Mouse (Mus musculus) ES-Bruce4 (cell line): ENCODE data around the gene Anks1. TPM values are rescaled to one million over a fixed set of nuclear protein-coding genes. Genes with fewer than 3 reads are reported as not detected.

Experiments used
- H3K27ac ChIP-seq: 2 replicates; pipeline ENCODE4 v1.5.1; 2012; ENCODE audit warnings: low read length, inconsistent platforms; ENCODE audit not compliant: insufficient read depth
- H3K27me3 ChIP-seq: 2 replicates; pipeline ENCODE4 v1.6.1; 2012; ENCODE audit warnings: mild to moderate bottlenecking, low read length, inconsistent platforms; ENCODE audit not compliant: control insufficient read depth, poor library complexity, insufficient read depth, severe bottlenecking
- H3K36me3 ChIP-seq: 2 replicates; pipeline ENCODE4 v1.6.1; 2012; ENCODE audit warnings: inconsistent platforms, mild to moderate bottlenecking, low read length, moderate library complexity; ENCODE audit not compliant: control insufficient read depth, poor library complexity, insufficient read depth, severe bottlenecking
- H3K4me1 ChIP-seq: one replicate; pipeline ENCODE4 v1.8.1; 2011; ENCODE audit warnings: low read length; ENCODE audit not compliant: control insufficient read depth, insufficient read depth
- H3K4me3 ChIP-seq: 2 replicates; pipeline ENCODE4 v1.5.1; 2011; ENCODE audit warnings: low read depth, mild to moderate bottlenecking, low read length
- H3K9ac ChIP-seq: 2 replicates; pipeline ENCODE4 v1.6.1; 2012; ENCODE audit warnings: low read depth, mild to moderate bottlenecking, inconsistent platforms; ENCODE audit not compliant: poor library complexity, severe bottlenecking
- H3K9me3 ChIP-seq: replicated peaks from 2 replicates; pipeline ENCODE4 v1.6.1; 2012; ENCODE audit warnings: mild to moderate bottlenecking, low read length, inconsistent platforms; ENCODE audit not compliant: control insufficient read depth, poor library complexity, insufficient read depth, severe bottlenecking
- CTCF ChIP-seq: IDR thresholded peaks from one replicate; pipeline ENCODE4 v1.8.1; 2011; ENCODE audit warnings: low read depth, low read length
- EP300 ChIP-seq: IDR thresholded peaks from 2 replicates; pipeline ENCODE4 v1.6.1; 2011; ENCODE audit warnings: low read depth, low read length; ENCODE audit not compliant: insufficient read depth
- POLR2A ChIP-seq: IDR thresholded peaks from one replicate; pipeline ENCODE4 v1.8.1; 2011; ENCODE audit warnings: low read length; ENCODE audit not compliant: insufficient read depth
- polyA plus RNA-seq: library from polyadenylated mRNA; stranded (reverse); fragments of >200 nt; gene quantifications from 2 replicates; pipeline ENCODE4 v1.2.4, GENCODE M21; 2011; ENCODE audit warnings: low read depth; ENCODE audit not compliant: missing spikeins, insufficient read depth, insufficient read length

Gene Anks1
- polyA plus RNA-seq, 1 experiment: 23.7 TPM

- H3K4me3 ChIP-seq: no peak overlapping the region
- no peak overlapping the region for H3K27ac ChIP-seq
- H3K9me3 ChIP-seq: no peaks in the 10 kb centered on the region
- no peaks in the 10 kb centered on the region for H3K36me3 ChIP-seq
- peaks cover 6% of the 10 kb centered on the region for H3K4me1 ChIP-seq
- no peak overlapping the region for H3K9ac ChIP-seq
- no peaks in the 10 kb centered on the region for H3K27me3 ChIP-seq
- no peak for TF ChIP-seq CTCF
- TF ChIP-seq POLR2A: no peak
- no peak for TF ChIP-seq EP300
Observed at GRCm38 (mm10) chr17:27965292-27965691, 56.2 kb downstream of the Anks1 start.

- no peak overlapping the region for H3K27ac ChIP-seq
- H3K27me3 ChIP-seq: no peaks in the 10 kb centered on the region
- no peak overlapping the region for H3K4me3 ChIP-seq
- H3K36me3 ChIP-seq: no peaks in the 10 kb centered on the region
- peaks cover 6% of the 10 kb centered on the region for H3K4me1 ChIP-seq
- no peaks in the 10 kb centered on the region for H3K9me3 ChIP-seq
- TF ChIP-seq EP300 (no peak), CTCF (no peak), POLR2A (no peak)
- no peak overlapping the region for H3K9ac ChIP-seq
Observed at GRCm38 (mm10) chr17:27966056-27966455, 57.0 kb downstream of the Anks1 start.

- no peak overlapping the region for H3K4me3 ChIP-seq
- no peaks in the 10 kb centered on the region for H3K36me3 ChIP-seq
- H3K9ac ChIP-seq: no peak overlapping the region
- peaks cover 6% of the 10 kb centered on the region for H3K4me1 ChIP-seq
- H3K27me3 ChIP-seq: no peaks in the 10 kb centered on the region
- TF ChIP-seq EP300: no peak
- no peak for TF ChIP-seq POLR2A
- no peak for TF ChIP-seq CTCF
- H3K9me3 ChIP-seq: no peaks in the 10 kb centered on the region
- H3K27ac ChIP-seq: no peak overlapping the region
Observed at GRCm38 (mm10) chr17:27966508-27967021, 57.5 kb downstream of the Anks1 start.

DNA sequence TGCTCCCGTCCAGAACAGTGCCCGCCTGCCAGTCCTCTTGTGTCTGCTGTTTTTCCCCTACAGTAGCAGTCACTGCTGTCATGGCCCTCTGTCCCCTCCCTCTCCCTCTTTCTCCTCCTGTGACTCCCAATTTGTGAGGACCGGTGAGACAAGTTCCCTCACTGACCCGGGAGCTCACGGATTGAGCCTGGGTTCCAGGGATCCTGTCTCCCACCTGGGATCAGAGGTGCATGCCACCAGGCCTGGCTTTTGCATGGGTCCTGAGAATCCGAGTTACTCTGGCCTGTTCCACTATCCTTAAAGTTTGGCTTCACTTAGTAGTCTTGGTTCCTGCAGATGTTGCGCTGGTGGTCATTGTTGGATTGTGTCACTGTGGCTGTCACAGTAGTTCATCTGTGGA, 58.4 kb downstream of the Anks1 start:
- no peak overlapping the region for H3K27ac ChIP-seq
- H3K36me3 ChIP-seq: no peaks in the 10 kb centered on the region
- no peak overlapping the region for H3K9ac ChIP-seq
- TF ChIP-seq POLR2A (no peak), CTCF (no peak), EP300 (no peak)
- H3K4me3 ChIP-seq: no peak overlapping the region
- H3K27me3 ChIP-seq: no peaks in the 10 kb centered on the region
- no peaks in the 10 kb centered on the region for H3K9me3 ChIP-seq
- peaks cover 6% of the 10 kb centered on the region for H3K4me1 ChIP-seq

- TF ChIP-seq POLR2A (no peak), CTCF (no peak)
- Histone ChIP-seq H3K27me3 (no peaks in the 10 kb centered on the region), H3K4me1 (peaks cover 6% of the 10 kb centered on the region), H3K4me3 (no peak overlapping the region), H3K27ac (no peak overlapping the region), H3K9ac (no peak overlapping the region), H3K9me3 (no peaks in the 10 kb centered on the region), H3K36me3 (no peaks in the 10 kb centered on the region)
Observed at GRCm38 (mm10) chr17:27968033-27968750, 59.1 kb downstream of the Anks1 start.

GRCm38 (mm10) chr17:27968903-27969302, 59.8 kb downstream of the Anks1 start:
- Histone ChIP-seq H3K9ac (no peak overlapping the region), H3K27me3 (no peaks in the 10 kb centered on the region), H3K36me3 (no peaks in the 10 kb centered on the region), H3K9me3 (no peaks in the 10 kb centered on the region), H3K27ac (no peak overlapping the region), H3K4me3 (no peak overlapping the region), H3K4me1 (peaks cover 6% of the 10 kb centered on the region)
- TF ChIP-seq POLR2A (no peak), CTCF (no peak), EP300 (no peak)
